Mouse (Mus musculus) R1 (cell line): ENCODE results near the gene Gpr142.

ENCODE experiments used
- DNase-seq: peaks from one replicate; pipeline ENCODE4 v3.0.0-alpha.2; 2018; ENCODE audit warnings: low read depth, low spot score

Gene Gpr142

DNA sequence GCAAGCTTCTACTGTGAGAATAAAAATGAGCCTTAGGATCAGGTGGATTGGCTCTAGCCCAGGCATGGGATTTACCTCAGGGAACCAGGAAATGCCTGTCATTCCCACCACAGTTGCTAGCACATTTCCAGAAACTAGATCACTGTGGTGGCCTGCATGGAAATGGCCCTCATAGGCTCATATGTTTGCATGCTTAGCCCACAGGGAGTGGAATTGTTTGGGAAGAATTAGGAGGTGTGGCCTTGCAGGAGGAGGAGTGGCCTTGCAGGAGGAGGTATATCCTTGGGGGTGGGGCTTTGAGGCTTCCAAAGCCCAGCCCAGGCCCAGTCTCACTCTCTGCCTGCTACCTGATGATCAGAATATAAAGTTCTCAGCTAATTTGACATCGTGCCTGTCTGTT, 3.2 kb downstream of the Gpr142 start:
- DNase-seq = peak; percentile 68

GRCm38 (mm10) chr11:114802540-114803267, 4.0 kb downstream of the Gpr142 start:
- DNase-seq = no peak

- no peak for DNase-seq
Observed at GRCm38 (mm10) chr11:114803990-114804389, 5.3 kb downstream of the Gpr142 start.

DNA sequence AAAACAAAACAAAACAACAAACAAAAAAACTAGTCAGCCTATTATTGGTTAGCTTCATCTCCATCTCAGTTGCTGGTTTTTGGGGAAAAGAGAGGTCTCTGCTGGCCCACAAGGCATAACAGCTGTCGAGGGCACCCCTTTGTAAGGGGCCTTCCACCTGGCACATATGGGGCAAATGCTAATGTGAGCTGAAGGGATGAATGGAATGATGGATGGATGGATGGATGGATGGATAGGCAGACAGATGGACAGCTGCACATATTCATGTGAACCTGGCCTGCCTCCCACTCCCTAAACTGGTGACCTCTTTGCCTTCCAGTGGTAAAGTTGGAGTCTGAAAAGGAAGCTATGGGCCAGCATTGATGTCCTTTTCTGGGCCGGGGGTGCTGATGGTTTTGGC, 8.3 kb downstream of the Gpr142 start:
- no peak for DNase-seq

DNA sequence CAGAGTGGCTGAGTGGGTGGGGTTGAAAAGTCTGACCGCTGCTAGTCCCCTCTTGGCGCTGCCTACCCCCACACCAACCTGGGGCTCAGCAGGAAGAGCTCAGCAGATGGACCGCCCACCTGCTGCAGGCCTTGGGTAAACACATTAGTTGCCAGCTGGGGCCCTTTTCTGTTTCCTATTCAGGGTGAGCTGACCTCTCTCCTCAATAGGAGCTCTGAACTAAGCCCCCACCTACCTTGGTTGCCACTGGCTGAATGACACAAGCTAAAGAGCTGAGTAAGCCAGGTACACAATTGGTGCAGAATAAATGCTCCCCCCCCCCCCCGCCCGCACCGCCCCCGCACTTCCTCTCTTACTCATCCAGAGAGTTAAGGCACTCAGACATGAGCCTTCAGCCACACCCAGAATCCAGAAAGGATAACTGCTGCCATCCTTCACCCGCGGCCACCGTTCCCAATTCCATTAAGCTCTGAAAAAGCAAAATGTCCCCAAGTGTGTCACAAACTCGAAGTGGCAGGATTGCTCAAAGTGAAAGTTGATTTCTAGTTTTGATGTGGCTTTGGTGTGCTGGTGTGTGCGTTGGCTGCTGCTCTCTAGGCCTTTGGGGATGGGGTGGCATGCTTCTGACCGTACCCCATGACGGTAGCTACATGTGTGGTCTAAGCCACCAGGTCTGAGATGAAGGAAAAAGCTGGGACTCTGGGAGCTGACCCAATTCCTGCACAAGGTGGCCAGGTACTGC, 9.1 kb downstream of the Gpr142 start:
- no peak for DNase-seq

GRCm38 (mm10) chr11:114809371-114809770, 10.6 kb downstream of the Gpr142 start:
- DNase-seq = no peak

- DNase-seq = peak; percentile 68
Observed at GRCm38 (mm10) chr11:114810344-114810743, 11.6 kb downstream of the Gpr142 start.

DNA sequence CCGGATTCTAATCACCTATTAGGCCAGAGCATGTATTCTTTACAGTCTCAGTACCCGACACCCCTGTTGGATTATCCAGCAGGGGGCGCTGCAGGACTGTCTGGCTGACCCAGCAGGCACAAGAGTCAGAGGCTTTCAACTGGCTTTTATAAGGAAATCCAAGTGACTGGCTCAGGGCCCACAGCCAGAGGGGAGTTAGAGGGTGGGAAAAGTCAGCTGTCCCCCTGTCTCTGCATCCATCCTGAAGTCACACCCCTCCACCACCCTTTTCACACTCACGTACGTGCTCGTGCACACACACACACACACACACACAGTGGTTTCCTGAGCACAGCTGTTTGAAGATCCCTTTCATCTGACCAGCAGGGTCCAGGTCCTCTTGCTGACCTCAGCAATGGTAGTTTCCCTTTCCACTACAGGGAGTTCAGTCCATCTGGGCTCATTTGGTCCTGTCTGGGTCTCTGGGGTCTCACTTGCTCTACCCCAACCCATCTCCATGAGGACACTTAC, 14.1 kb downstream of the Gpr142 start:
- peak; percentile 85 for DNase-seq

DNA sequence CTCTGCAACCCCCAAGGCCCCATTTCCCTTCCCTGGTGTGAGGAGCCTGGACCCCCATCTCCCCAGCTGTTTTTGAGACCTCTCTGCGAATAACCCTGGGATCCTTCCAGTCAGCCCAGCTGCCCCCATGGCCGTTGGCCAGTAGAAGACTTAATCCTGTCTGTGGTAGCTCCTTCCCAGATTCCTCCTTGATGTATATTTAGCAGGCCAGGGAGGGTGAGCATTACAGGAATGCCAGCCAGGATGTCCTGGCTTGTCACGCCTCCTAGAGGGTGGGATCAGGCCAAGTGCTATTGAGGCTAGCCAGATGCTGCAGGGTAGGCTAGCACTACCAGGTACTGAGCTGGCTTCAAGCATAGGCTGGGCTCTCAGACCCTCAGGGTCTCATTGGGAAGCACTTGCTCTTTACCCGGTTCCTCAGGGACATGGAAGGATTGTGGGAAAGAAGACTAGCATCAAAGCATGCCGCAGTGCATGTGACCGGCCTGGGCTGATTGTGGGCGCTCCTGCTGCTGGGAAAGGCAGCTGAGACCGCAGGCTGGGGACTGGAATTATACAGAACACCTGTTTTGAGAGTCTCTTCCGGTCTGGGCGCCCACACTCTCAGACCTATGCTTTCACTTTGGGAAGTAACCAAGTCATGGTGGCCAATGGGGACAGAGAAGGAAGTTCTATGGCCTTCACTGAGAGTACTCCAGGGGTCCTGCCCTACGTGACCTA, 16.3 kb downstream of the Gpr142 start:
- DNase-seq = peak; percentile 39

- no peak for DNase-seq
Observed at GRCm38 (mm10) chr11:114816934-114817333, 18.2 kb downstream of the Gpr142 start.

DNA sequence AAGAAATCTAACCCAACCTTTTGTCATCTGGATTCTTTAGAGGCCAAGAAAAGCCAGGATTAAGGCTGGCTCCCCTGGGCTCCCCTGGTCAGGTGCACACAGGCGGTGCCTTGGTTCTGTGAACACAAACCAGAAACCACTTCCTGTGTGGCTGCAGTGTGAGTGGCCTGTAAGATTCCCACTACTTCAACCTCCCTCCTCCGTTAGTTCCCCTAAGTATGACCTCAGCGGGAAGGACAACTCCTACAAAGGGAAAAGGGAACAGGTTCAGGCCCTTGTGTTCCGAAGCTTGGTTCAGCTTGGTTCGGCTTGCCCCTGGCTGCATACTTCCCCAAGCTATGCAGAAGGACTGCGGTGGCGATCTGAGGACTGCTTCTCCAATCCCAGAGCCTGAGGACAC, 19.5 kb downstream of the Gpr142 start:
- no peak for DNase-seq

GRCm38 (mm10) chr11:114819110-114819509, 20.4 kb downstream of the Gpr142 start:
- DNase-seq = no peak

DNA sequence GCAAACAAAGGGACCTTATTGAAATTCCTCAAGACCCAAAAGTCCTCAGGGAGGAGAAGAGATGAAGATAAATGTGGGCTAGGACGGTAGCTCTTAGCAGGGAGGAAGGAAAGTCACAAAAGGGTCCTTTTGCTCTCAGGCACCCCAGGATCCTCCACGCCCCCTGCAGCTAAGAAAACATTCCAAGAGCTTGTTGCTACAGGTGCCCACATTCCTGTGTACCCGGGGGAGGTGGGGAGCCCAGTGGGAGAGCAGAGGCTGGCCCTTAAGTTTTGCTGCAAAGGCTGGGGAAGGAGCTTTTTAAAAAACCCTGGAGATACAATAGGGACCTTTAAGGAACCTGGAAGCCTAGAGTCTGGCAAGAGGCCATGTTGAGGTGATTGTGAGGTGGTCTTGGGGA, 21.7 kb downstream of the Gpr142 start:
- peak; percentile 77 for DNase-seq

GRCm38 (mm10) chr11:114821325-114821724, 22.6 kb downstream of the Gpr142 start:
- no peak for DNase-seq

- DNase-seq = no peak
Observed at GRCm38 (mm10) chr11:114822727-114823126, 24.0 kb downstream of the Gpr142 start.

GRCm38 (mm10) chr11:114823199-114823725, 24.5 kb downstream of the Gpr142 start:
- no peak for DNase-seq

- no peak for DNase-seq
Observed at GRCm38 (mm10) chr11:114826686-114827085, 28.0 kb downstream of the Gpr142 start.

GRCm38 (mm10) chr11:114829499-114830432, 31.0 kb downstream of the Gpr142 start:
- DNase-seq = peak; percentile 94

- no peak for DNase-seq
Observed at GRCm38 (mm10) chr11:114830433-114830773, 31.7 kb downstream of the Gpr142 start.

GRCm38 (mm10) chr11:114833166-114833565, 34.4 kb downstream of the Gpr142 start:
- peak; percentile 72 for DNase-seq
